Mouse (Mus musculus): ENCODE data around the gene Gja3.

Gja3 gene

DNA sequence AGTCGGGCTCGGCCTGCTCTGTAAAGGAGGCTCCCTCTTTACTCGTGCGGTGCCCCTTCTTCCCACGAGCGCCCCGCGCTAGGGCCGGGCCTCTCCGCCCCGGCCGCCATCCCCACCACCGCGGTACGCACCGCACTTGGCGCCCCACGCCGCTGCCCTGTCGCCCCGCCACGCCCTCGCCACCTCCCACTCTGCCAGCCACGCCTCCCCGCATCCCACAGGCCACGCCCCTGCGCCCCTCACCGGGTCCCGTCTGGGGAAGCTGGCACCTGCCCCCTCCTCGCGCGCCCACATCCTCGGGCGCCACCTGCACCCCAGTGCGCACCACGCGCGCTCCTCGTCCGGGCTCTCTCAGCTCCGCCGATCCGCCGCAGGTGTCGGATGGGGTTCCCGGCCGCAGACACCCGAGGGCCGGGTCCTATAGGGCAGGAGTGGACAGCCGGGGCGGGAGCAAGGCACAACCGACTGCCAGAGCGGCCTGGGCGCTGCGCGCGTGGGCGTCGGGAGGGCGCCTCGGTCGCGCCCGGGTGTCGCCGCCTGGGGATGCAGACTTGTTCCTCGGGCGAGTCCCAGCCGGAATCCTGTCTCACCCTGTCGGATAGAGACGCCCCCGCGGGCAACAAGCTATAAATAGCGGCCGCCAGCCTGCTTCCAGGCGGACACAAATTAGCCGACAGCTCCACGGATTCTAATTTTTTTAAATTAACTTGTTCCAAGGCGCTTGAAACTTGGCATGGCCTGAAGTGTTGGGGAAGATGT is at the start of gene Gja3:
Gene Gja3 (minus strand): TSS at position 538 of the 759 bp plus-strand sequence.
- DNase-seq (ENCODE audit: low spot score): no peak

DNA sequence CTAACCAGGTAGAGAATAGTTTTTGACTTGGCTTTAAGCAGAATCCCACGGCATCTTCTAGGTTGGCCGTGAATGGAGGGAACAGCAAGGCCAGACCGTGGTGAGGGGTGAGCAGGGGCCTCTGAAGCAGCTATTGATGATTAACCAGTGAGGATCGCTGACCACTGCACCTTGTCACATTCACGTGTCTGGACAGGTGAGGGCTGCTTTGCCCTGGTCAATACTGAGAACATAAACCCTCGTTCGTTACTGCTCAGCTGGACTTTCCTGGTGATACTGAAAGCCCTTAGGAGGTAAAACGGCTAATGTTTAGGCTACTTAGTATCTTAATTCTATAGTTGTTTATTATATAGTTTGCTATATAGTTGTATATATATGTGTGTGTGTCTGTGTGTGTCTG is 49.2 kb upstream of the Gja3 start:
- no peak for DNase-seq (ENCODE audit: low spot score)

DNA sequence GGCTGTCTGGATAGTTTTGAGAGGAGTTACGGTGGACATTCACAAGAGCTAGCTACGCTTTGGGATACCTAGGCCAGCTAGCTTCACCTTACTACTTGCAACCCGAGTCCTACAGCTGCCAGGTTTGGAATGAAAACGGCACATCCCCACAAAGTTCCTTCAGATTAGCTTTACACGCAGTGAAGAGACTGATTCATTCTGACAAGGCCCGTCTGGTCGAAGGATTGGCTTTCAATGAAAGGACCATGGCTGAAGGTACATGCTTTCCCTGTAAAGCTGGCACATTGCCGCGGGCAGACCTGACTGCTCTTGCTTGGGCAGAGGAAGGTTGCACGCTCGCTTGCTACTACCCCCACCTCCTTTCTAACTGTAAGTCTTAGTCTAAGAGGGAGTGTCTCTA is 47.8 kb upstream of the Gja3 start:
- DNase-seq (ENCODE audit: low spot score): no peak

DNA sequence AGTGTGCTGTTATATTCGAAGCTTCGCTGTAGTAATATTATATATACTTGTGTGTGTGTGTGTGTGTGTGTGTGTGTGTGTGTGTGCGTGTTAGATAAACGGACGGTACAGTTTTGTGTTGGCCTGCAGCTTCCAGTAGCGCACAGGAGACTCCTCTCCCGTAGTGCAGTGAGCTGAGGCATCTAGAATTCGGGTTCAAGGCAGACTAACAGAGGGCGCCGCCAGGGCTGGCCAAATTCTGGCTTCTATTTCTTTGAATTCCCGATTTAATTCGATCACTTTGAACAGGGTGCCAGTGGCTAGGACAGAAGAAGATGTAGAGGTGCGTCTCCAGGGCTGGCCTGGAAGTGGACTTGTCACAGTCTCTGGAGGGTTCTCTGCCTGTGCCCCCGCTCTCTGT is 47.2 kb upstream of the Gja3 start:
- no peak for DNase-seq (ENCODE audit: low spot score)

DNA sequence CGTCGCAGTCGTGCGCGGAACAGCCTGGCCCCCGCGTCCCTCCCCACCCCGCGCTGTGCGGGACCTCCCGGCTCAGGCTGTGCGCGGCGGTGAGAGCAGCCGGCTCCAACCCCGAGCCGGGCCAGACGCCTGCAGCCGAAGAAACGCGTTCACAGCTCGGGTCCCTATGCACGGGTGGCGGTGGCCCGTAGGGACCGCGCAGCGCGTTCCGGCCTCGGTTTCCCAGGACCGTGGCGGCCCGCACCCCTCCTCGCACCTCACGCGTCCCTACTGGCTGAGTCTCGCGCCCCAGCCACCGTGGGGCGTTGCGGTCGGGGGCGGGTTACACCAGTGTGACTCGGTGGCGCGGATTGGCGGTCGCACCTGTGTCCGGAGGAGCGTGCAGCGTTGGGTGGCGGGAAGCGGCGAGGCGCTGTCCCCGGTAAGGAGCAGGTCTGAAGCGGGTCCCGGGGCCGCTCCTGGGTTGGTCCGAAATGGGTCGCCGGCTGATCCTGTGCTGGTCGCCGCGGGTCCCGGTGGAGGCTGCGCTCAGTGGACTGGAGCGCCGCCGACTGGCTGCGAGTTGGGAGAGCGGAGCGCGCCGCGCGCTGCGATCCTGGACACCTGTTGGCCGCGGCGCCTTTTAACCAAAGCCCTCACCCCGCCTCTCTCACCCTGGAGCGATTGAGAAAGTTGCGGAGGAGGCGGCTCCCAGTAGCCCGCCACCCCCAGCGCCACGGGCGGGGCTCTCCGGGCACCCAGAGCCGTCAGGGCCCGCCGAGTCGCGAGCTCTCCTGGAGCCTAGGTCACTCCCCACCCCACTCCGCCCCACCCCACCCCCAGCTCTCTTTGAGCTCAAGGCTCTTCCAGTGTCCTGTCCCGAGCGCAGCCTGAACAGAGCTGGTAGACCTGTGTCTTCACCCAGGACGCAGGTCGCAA is 46.5 kb upstream of the Gja3 start, which contains the start of gene Gjb2:
Gene Gjb2 (minus strand): TSS at position 597 of the 918 bp plus-strand sequence.
- peak; percentile 65 for DNase-seq (ENCODE audit: low spot score)

DNA sequence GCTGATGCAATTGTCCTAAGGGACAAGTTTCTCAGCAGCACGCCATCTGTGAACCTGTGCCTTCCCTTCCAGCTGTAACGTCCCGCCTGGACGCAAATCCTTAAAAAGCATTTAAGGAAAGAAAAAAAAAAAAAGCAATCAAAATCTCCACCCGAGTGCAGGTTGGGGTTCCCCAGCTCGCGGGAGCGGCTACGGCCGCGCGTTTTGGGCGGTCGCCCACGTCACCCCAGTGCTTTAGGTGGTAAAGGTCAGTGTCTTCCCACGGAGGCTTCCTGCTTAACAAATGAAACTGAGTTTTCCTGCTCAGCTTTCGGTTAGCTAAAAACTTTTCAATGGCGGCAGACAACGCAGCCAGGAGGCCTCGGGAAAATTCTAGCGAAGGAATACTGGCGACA is 45.8 kb upstream of the Gja3 start:
- DNase-seq (ENCODE audit: low spot score): no peak

DNA sequence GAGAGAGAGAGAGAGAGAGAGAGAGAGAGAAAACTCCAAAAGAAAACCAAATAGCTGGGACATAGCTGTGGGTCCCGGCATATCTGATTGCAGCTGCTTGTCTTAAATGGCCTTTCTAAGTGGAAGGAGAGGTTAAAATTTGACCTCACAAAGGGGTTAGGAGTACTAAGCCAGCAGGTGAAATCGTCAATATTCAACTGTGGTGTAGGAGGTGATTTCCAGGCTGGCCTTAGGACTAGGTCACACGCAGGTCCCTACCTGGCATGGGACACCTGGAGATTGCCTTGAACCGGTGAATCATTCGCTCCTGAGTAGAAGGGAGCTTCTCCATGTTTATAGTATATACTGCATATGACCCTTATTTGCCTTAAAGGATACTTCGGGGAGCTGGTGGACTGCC is 45.2 kb upstream of the Gja3 start:
- no peak for DNase-seq (ENCODE audit: low spot score)

DNA sequence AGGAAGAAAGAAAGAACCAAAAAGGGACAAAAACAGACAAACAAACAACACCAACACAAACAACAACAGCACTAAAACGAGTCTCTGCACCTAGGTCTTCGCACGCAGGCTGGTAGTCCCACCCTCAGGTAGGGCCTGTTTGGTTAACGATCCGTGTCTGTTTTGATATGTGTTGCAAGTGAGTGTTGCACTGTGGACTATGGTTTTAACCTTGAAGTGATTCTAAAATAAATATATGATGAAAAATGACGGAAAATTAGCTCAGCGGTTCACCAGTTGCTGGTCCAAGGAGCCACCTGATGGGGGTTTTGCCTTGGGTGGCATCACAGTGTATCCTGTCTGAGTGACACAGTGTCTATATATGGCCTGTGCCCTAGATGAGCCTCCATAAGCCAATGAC is 43.7 kb upstream of the Gja3 start:
- no peak for DNase-seq (ENCODE audit: low spot score)

DNA sequence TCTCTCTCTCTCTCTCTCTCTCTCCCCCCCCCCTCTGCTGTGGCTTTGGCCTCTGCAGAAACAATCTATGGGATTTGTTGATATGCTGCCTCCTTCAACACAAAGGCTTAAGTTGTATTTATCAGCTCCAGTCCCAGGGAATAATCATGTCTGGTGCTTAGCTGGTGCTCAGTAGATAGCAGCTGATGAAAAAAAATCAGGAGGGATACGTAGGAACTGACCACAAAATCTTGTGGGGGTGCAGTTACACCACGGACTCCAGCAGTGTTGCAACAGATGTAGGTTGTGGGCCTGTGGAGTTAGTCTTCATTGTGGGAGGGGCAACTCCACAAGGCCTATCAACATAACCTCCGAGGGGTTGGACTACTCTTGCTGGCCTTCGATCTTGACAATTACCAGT is 38.0 kb upstream of the Gja3 start:
- no peak for DNase-seq (ENCODE audit: low spot score)

DNA sequence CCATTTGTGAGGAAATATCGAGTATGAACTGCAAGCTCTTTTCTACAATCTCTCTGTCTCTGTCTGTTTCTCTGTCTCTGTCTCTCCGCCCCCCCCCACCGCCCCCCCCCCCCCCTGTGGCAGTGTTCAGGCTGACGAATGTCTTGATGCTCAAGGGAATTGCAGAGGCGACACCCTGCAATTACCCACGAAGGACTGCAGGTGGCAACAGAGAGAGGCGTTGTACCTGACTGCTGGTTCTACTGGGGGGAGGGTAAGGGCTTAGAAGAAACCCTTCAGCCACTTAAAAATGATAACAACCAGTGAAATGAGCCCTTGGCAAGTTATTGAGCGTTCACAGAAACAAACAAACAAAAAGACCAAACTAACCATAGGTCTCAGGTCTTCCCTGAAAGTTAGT is 35.1 kb upstream of the Gja3 start:
- peak; percentile 48 for DNase-seq (ENCODE audit: low spot score)

DNA sequence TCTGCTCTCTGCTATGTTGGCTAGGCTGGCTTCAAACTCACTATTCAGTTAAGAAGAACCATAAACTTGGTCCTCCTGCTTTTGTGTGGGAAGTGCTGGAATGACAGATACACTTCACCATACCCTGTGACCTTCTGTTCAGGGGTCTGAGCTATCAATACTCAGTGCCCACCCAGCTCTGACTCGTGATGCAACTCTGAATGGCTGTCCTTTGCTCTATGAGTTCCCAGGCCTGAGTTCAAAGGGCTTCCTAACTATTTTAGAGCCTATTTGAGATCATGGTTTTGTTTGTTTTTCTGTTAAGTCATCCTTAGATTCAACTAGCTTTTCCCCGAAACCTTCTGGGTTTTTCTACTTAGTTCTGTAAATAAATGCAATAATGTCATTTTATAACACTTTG is 32.1 kb upstream of the Gja3 start:
- no peak for DNase-seq (ENCODE audit: low spot score)

DNA sequence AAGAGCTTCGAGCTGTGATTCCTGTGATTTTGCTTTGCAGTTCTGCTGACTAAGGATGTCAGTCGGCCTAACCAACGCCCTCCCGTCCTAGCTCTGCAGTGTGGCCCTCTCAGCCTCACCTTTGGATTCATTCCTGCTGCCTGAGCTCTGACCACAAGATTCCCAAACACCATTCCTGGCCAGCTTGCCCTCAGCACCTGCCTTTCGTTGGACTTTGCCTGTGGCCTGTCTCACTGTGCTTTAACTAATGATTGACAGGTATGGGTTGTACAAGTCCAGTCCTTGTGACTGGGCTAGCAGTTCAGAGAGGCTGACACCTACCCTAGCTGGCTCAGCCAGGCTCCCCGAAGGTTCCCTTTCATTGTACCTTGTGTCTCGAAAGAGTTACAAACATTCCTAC is 31.2 kb upstream of the Gja3 start:
- no peak for DNase-seq (ENCODE audit: low spot score)

DNA sequence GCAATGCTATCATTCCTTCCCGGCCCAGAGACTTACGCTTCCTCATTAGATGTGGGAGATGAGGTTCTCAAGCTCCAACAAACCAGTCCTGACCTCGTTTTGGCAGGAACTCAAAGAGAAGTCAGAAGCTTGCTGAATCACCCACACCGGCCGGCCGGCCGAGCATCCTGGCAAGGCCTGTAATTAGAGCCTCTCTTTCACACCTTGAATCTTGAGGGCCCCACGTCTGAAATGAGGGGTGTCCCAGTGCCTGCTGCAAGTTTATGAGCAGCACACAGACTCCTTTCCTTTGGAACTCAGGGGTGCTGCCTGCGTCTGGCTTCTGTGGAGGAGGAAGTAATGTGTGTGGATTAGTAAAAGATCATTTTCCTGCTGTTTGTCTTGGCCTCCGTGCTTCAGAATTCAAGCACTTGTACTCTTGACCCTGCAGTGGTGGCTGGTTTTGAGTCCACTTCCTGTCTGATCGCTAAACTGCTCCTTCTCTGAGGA is 26.3 kb upstream of the Gja3 start:
- DNase-seq (ENCODE audit: low spot score): peak; percentile 34

DNA sequence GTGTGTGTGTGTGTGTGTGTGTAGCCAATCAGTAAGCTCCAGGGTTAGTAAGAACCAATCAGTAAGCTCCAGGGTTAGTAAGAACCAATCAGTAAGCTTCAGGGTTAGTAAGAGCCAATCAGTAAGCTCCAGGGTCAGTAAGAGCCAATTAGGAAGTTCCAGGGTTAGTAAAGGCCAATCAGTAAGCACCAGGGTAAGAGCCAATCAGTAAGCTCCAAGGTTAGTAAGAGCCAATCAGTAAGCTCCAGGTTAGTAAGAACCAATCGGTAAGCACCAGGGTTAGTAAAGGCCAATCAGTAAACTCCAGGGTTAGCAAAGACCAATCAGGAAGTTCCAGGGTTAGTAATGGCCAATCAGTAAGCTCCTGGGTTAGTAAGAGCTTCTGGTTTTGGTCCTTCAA is 25.0 kb upstream of the Gja3 start:
- DNase-seq (ENCODE audit: low spot score): no peak

DNA sequence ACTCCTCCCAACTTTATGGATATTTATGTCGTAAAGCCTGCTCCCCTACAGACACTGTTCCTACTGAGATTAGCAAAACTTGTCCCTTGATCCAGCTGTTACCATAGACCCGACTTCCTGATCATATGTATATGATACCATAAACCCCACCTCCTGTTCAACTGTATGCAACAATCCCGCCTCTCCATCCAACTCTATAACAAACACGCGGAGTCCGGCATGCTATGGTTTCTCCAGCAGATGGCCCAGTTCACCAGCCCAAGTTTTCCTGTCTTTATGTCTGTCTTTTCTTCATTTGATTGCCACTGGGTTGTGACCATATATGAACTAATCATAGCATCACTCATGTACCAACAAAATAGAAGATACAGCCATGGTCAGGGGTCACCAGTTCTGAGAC is 17.6 kb upstream of the Gja3 start:
- DNase-seq (ENCODE audit: low spot score): no peak

DNA sequence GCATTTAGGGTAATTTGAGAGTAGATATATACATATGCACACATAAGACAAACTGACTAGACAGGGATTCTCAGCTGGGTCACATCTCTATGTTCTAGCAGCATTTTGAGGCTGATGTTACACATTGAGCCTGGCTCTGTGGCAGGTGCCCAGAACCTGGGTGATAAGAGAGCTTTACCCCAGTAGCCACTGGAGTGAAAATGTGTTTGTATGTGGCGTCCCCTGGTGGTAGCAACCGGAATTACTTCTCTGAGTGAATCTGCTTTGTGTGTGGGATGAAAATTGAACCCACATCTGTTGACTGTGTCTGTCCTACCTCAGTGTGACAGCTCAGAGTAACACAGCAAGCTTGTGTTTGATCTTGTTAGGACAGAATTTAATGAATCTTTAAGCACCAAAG is 12.0 kb upstream of the Gja3 start:
- DNase-seq (ENCODE audit: low spot score): peak; percentile 27

DNA sequence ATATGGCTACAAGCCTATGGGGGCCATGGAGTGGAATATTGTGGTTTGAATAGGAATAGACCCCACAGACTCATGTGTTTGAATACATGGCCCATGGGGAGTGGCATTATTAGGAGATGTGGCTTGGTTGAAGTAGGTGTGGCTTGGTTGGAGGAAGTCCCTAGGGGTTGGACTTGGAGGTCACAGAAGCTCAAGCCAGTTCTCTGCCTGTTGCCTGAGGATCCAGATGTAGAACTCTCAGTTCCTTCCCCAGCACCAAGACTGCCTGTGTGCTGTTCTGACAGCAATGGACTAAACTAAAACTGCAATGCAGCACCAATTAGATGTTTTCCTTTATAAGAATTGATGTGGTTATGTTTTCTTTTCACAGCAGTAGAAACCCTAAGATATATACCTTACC is 8.2 kb upstream of the Gja3 start:
- DNase-seq (ENCODE audit: low spot score): no peak

DNA sequence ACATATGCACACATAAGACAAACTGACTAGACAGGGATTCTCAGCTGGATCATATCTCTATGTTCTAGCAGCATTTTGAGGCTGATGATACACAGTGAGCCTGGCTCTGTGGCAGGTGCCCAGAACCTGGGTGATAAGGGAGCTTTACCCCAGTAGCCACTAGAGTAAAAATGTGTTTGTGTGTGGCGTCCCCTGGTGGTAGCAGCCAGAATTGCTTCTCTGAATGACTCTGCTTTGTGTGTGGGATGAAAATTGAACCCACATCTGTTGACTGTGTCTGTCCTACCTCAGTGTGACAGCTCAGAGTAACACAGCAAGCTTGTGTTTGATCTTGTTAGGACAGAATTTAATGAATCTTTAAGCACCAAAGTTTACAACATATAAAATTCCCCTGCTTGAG is 2.2 kb upstream of the Gja3 start:
- peak; percentile 57 for DNase-seq (ENCODE audit: low spot score)

DNA sequence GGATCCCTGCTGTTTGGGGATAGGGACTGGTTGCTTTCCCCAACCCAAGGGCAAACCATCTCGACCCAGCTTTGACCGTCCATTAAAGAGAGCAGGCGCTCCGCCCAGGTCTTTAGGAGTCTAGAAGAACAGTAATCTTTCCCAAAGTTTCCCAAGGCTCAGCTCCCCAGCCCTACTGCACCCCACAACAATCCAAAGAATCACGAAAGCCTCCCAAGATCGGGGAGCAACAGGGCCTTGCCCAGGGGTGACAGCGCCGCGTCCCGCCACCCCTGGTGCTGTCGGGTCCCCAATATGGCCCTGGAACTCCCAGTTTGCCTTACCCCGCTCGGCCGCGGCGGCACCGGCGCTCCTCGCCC is 717 bp downstream of the Gja3 start:
- DNase-seq (ENCODE audit: low spot score): no peak

DNA sequence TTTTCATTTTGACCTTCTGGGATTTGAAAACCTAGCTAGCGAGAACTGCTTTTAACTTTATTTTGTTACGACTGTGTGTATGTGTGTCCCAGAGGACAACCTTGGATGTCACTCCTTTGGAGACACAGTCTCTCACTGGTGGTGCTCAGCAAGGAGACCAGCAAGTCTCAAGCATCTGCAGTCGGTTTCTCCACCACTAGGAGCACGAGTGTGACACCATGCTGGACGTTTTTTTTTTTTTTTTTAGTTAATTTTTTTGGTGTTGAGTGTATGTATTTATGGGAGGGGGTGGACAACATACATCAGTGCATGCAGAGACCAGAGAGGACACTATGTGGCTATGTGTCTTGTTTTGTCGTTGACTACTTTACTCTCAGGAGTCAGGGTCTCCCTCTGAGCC is 5.2 kb downstream of the Gja3 start:
- no peak for DNase-seq (ENCODE audit: low spot score)

DNA sequence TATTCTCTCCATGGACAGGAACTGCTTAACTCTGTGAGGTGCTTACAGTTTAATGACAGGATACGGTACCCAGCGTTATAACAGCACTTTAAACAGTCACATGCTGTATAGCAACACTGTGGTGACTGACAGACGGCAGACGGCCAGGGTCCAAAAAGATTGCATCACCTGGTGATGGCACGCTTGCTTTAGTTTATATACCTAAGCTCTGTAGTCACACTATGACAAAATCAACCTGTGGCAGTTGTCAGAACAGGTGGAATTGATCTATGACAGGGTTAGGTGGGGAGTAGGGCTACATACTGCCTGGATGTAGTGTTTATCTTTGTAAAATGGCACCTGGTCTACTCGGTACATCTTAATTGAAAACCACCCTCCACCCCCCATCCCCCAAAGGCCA is 14.0 kb downstream of the Gja3 start:
- no peak for DNase-seq (ENCODE audit: low spot score)

DNA sequence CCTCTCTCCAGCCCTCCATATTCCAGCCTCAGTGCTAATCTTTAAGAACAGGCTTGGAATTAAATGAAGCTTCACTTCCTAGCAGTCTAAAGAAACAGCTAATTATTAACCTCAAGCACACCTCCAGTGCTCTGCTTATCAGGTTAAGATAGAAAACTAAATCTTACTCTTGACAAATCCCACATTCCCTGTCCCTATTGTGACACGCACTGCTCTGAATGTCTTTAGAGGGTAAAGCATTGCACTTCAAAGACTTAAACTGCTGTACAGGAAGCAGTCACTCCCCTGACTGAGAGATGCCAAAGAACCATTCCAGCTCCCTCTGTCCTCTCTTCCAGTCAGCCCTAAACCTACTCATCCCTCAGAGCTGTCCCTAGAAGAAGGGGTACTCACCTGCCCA is 16.5 kb downstream of the Gja3 start:
- no peak for DNase-seq (ENCODE audit: low spot score)

DNA sequence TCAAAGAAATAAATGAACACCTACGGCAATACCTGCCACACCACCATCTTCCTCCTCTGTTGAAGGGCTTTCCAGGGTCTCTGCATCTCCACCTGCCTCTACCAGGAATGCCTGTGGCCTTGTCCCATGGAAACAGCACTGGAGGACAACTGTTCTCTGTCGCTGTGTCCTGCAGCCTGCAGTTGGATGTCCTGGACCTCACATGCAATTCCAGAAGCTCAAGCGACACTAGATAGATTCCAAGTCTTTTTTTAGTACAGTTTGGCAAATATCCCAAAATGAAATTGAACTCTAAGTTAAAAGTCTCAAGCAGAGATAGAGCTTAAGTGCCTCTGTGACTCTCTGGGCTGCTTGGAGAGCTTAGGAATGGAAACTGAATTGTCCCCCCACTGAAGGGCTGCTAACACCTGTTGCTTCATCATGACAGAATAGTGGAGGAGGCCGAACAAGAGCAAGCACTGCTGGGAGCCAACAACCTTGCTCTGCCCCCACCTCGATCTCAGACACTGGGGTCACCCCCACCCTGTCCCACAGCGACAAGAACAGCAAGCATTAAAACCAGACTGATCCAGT is 22.9 kb downstream of the Gja3 start:
- no peak for DNase-seq (ENCODE audit: low spot score)

All from lung, postnatal 25 days (tissue).